Comparison of ENCODE assay signal across 13 mouse cellular contexts in genomic region chr6:94312285-94312684, GRCm38 (mm10).
"Had no signal": no experiment of that assay in that cellular context is flagged by ENCODE, and none has a peak within 500 bp of the region (broad histone marks: within the 10 kb centered on the region; RNA-seq: fewer than 3 reads in every experiment).

No protein-coding gene starts in this region.

- H3K9ac ChIP-seq: lung, embryonic 14.5 days; midbrain, embryonic 12.5 days; neural tube, embryonic 12.5 days; stomach, embryonic 15.5 days had no signal

- H3K4me2 ChIP-seq: lung, embryonic 14.5 days; midbrain, embryonic 12.5 days; neural tube, embryonic 12.5 days; stomach, embryonic 15.5 days had no signal

- H3K9me3 ChIP-seq: midbrain, embryonic 10.5 days; midbrain, embryonic 12.5 days; neural tube, embryonic 12.5 days; stomach, embryonic 15.5 days had no signal

- H3K27ac ChIP-seq: midbrain, embryonic 10.5 days; midbrain, embryonic 12.5 days; neural tube, embryonic 12.5 days; stomach, embryonic 15.5 days; stomach, postnatal 0 days had no signal

- DNase-seq: lung, embryonic 14.5 days; lung, postnatal 10 days; lung, postnatal 4 days; midbrain, embryonic 14.5 days; right cerebral cortex, postnatal 14 days; thymus, adult 2 months; thymus, postnatal 25 days; thymus, postnatal 4 days had no signal

- H3K4me1 ChIP-seq: neural tube, embryonic 12.5 days; stomach, embryonic 15.5 days had no signal

- H3K36me3 ChIP-seq: midbrain, embryonic 10.5 days; midbrain, embryonic 12.5 days; neural tube, embryonic 12.5 days; stomach, embryonic 15.5 days had no signal

- H3K4me3 ChIP-seq: midbrain, embryonic 10.5 days; midbrain, embryonic 12.5 days; neural tube, embryonic 12.5 days; stomach, embryonic 15.5 days had no signal

- H3K27me3 ChIP-seq: midbrain, embryonic 12.5 days; neural tube, embryonic 12.5 days; stomach, embryonic 15.5 days had no signal
